Mouse (Mus musculus): ENCODE results near the gene Nup37. TPM values are rescaled to one million over a fixed set of nuclear protein-coding genes. Genes with fewer than 3 reads are reported as not detected.

Nup37 gene
- polyA plus RNA-seq, 1 experiment from 2014 or later: 35.2 TPM

GRCm38 (mm10) chr10:88227962-88228361, 81.2 kb downstream of the Nup37 start:
- H3K4me1 ChIP-seq: no peaks in the 10 kb centered on the region
- no peak overlapping the region for H3K9ac ChIP-seq
- H3K4me2 ChIP-seq: no peak overlapping the region
- no peaks in the 10 kb centered on the region for H3K9me3 ChIP-seq
- H3K36me3 ChIP-seq: peaks cover 30% of the 10 kb centered on the region
- WGBS: 96% methylated on average over 2 of the region's 2 CpGs
- no peak overlapping the region for H3K4me3 ChIP-seq
- H3K27ac ChIP-seq (replicated peaks): no peak overlapping the region
- no peaks in the 10 kb centered on the region for H3K27me3 ChIP-seq (replicated peaks)
- ATAC-seq (ENCODE audit: extremely low read depth, insufficient number of reproducible peaks, low FRiP score, low TSS enrichment): no peak

Other genes starting within 250 kb of the Nup37 start
- 0.27 and 0.51 TPM in 2 replicates for gene Pmch, start 55.9 kb upstream of the Nup37 start, polyA plus RNA-seq (2015; fragmentation: Nextera tagmentation; extraction: Ambion mirVana)
- 10.2 and 11.9 TPM in 2 replicates for gene Parpbp, start 51 bp upstream of the Nup37 start, polyA plus RNA-seq (2015; fragmentation: Nextera tagmentation; extraction: Ambion mirVana)
- 47.9 and 48.3 TPM in 2 replicates for gene Washc3, start 54.1 kb downstream of the Nup37 start, polyA plus RNA-seq (2015; fragmentation: Nextera tagmentation; extraction: Ambion mirVana)
- gene Dram1, start 232.1 kb downstream of the Nup37 start, polyA plus RNA-seq (2015; fragmentation: Nextera tagmentation; extraction: Ambion mirVana): 1.2 and 1.4 TPM in 2 replicates
- gene Gnptab, start 232.1 kb downstream of the Nup37 start, polyA plus RNA-seq (2015; fragmentation: Nextera tagmentation; extraction: Ambion mirVana): 5.9 and 6.8 TPM in 2 replicates

Data from heart, embryonic 13.5 days (tissue).